Mouse (Mus musculus) heart, postnatal 4 days (tissue): ENCODE measurements around the gene Omg. TPM values are rescaled to one million over a fixed set of nuclear protein-coding genes. Genes with fewer than 3 reads are reported as not detected.
A peak's percentile ranks its signal among the peaks of the same experiment; 100 is the strongest.

Source experiments
- DNase-seq: peaks from one replicate; pipeline ENCODE4 v3.0.0; 2021
- total RNA-seq, 2 experiments: library from RNA; stranded (reverse); gene quantifications; 2 replicates each; pipeline ENCODE4 v1.2.3; 2021

Gene Omg
- total RNA-seq, result not detected

DNA sequence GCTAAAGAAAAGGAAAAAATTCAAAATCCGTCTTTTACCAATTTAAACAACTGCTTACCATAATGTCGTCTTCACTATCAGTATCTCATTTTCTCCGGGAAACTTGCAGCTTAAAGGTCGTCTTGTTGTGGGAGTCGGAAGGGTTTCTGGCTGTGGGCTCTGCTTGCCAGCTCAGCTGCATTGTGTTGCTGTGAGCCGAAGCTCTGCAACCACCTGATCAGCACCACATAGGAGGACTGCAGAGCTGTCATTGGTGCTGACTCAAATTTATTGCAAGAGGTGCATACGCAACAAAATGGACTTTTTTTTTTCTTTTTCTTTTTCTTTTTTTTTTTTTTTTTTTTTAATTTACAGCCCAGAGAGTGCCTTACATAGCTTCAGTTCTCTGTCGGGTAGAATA lies at the start of gene Omg:
Omg (minus strand) TSS at position 240 of the 400 bp plus-strand sequence.
- no peak for DNase-seq

DNA sequence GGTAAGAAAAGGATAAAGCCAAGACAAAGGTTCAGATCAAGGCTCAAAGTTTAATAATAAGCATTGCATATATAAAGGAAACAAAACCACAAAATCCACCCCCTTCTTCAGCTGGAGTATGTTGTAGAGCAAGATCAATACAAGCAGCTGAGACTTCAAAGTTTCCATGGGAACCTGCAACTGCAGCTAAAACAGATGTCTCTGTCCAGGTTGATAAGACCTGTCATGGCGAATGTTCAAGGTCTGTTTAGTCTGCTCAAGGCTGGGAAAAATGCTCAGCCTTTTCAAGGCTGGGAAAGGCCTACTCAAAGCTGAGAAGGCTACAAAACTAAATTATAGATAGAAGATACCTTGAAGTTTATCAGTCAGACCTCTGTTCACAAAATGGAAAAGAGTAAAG lies 48.7 kb upstream of the Omg start:
- DNase-seq, result no peak

DNA sequence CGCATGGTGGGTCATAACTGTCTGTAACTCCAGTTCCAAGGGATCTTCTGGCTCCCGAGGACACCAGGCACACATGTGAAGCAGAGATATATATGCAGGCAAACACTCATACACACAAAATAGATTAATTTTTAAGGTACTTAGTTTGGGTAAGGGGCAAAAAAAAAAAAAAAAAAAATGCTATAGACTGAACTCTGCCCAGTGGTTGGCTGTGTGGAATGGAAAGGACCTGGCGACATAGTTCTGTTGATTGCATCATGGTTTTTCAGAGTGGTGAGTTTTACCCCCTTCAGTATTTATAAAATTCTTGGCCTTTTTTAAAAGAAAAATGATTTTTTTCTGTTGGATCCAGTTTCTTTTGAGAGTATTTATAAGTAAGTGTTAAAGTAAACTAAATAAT lies 32.4 kb upstream of the Omg start:
- DNase-seq, result no peak

GRCm38 (mm10) chr11:79535554-79535953 lies 31.7 kb upstream of the Omg start:
- no peak for DNase-seq

- DNase-seq, result peak; percentile 79
Observed at GRCm38 (mm10) chr11:79533950-79534690, 30.2 kb upstream of the Omg start.

- peak; percentile 15 for DNase-seq
Observed at GRCm38 (mm10) chr11:79533311-79533710, 29.4 kb upstream of the Omg start.

GRCm38 (mm10) chr11:79531485-79531884 lies 27.6 kb upstream of the Omg start:
- no peak for DNase-seq

DNA sequence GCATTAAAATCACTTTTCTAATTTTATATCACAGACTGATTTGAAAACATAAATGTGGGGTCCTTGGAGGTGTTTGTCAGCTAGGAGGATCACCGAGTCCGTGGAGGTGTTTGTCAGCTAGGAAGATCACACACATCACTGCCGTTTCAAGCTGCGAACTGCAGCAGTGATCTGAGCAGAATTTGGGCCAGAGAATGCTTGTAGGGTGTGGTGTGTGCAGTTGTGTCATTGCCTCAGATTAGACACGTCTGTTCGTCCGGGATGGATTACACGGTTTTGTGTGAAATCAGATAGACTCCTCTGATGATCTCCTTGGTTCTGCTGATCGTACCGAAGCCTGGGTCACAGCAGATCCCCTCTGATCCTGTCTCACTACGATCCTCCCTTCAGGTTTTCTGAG lies 26.9 kb upstream of the Omg start:
- no peak for DNase-seq

DNA sequence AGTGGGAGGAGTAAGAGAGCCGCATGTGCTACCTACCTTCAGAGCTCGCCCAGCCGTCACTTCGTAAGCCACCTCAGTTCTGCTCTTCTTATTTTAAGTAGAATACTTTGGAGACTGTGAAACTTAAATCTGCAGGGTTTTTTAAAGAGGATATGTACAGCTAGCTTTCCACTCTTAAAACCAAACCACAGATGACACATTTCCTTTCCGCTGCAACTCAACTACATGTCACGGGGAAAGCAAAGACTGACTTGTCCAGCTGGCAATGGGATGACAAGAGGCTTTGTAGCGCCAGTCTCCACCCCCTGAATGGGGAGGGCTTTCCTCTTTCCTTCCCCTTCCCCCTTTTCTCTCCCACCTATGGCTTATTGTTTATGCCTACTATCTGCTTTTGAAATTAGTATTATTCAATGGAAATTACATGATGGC lies 26.5 kb upstream of the Omg start, which contains the start of the genes Evi2 and Evi2a:
Evi2 (minus strand) TSS at position 257 of the 429 bp plus-strand sequence.
Evi2a (minus strand) TSS at position 277 of the 429 bp plus-strand sequence.
- peak; percentile 35 for DNase-seq

DNA sequence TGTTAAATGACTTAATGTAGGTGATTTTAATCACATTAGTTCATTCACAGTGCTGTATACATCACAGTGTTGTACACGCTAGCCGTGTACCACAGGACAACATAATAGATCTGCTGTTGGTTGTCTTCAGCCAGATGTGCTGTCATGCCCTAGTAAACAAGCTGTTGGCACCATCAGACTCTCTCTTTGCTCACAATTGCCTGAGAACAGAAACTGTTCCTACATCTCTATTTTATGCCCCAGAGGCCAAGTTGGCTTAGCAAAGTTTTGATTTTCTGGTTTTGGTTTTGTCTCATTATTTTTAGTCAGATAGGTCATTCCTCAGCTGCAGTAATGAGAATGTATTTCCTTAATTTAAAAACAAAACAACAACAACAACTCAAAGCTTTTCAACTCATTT lies 25.9 kb upstream of the Omg start:
- DNase-seq, result no peak

DNA sequence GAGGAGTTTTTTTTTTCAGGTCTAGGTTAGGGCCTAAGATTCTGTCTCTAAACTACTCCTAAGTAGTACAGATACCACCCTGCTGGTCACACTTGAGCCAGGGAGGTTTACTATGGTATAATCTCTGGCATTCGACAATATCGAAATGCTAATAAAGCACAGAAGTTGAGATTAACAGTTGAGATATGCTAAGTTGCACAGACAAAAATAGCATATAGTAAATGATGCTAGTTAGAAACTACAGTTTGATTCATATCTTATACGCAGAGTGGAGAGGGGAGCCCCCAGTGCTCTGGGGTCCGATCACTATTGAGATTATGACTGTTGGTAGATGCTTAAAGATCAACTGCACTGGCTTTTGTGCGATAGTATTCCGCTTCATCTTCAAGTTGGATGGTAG lies 25.3 kb upstream of the Omg start:
- DNase-seq, result no peak

DNA sequence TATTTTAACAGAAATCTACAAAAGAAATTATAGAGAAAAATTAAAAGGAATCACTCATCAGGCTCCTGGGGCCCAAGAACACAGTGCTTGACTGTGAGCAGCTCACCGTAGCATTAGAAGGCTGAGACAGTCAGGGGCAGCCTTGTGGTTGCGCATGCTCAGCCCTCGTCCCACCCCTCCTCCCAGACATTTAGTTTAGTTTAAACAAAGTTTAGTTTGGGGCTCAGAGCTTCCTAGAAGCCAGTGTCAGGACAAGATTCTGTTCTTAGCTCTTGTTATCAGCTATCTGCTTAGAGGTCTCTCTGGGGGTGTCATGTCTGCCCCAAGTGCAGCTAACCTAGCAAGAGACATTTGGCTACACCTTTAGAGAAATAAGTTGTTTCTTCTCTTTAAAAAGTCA lies 24.7 kb upstream of the Omg start:
- DNase-seq, result no peak

DNA sequence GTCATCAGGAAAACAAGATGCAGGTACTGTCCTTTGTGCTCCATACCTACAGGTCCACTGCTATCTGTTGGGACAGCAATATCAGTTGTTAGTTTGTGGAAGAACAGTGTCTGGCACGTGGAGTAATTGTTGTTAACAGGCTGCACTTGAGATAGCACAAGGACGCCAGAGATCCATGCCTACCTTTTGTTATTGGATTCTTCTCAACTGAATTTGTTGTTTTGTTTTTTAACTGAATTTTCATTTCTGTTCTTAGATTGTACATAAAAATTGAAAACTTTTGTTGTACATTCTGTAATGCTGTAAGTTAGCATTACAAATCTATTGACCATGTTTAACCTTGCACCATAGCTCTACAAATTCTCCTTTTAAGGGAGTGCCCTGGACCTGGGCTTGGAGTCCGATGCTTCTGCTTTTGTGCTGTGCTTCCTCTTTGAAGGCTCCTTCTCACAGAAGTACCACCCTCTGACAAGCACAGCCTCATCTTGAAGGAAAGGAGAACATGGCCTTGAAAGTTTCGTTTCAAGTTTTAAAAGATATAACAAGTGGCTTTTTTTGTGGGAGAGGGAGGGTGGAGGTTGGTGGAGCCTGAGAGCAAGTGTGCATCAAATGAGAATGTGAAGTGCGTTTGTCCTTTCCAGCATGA lies 24.0 kb upstream of the Omg start:
- DNase-seq, result no peak

DNA sequence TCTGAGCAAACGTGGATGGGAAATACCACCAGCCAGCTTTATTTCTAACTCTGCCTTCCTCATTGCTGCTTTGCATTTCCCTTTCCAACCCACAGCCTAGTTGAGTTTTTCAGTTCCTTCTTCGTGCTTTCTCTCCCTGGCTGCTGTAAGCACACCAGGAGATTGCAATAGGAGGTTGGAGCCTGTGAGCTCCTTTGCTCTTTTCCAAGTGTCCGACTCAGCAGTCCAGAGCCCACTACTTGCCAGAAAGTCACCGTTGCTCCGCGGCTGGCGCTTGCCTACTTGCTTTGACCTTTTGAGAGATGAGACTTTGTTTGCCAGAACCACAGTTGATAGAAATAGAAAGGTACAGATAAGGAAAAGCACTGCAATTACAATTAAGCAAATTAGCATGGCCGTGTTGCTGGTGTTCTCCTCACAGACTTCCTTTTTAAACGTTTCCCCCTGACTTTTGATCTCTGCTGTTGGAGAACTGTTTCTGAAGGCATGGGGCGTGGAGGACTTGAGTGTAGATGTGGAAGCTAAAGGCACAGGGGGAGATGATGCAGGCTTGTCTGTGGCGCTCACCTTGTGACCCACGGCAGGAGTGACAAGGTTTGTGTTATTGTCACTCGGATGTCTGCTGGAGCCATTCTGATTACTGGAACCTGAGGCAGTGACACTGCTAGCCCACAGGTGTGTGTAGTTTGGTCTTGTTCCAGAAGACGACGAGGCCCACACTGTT lies 23.3 kb upstream of the Omg start:
- DNase-seq, result peak; percentile 32

DNA sequence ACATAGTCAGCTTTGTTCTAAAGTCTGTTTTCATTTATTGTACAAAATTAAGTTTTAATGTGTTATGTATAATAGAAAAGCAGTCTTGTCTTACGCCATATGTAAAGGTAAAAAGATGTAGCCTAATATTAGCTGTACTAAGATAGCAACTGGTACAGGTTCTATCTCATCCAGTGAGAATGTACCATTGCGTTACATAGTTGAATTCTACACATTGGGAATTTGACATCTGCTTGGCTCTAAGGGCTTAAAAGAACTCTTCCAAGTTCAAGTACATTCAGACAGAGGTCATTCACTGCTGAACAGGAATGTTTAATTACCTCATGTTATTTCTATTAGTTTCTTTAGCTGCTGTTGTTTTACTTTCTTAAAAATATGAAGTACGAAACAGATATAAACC lies 22.7 kb upstream of the Omg start:
- DNase-seq, result no peak

DNA sequence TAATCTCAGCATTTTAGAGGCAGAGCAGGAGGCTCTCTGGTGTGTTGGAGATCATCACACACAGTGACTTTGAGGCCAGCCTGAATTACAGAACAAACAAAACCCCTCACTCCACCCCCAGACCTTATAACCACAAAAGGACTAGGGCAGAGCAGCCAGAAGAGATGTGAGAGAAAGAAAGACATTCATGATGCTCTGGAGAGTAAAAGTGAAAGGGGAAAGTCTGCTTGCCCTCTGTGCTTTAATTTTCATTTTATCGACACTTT lies 20.4 kb upstream of the Omg start:
- no peak for DNase-seq

DNA sequence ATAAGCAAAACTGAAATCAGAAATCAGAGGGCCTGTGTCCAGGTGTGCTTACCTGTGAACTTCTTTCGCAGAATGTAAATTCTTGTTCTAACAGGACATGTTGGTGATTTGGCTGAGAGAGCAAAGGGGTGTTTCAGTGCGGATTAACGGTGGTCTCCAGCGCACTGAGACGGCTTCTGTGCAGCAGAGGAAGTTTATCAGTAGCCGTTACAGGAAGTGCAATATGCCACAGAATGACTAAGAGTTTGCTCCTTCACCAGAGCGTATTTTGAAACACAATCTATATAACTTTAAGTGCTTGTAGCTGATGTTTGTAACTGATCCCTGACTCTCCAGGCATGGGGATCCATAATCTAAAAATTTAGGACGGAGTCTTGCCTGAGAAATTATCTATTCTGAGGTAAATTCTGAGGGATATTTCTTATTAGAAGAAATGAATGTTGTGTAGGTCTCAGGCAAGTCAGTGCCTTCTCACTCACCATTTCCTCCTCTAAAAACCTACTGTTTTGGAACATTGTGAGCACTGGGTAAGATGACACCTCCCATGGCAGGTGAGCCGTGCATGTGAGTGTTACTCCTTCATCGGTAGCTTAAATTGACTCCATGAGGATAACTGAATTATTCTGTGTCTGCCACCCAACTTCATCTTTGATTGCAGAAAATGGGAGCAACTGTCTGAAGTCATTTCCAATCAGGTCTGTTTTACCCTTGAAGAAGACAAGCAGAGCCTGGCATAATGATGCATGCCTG lies 19.9 kb upstream of the Omg start, which contains the start of gene Evi2b:
Evi2b (minus strand) TSS at position 203 of the 750 bp plus-strand sequence.
- no peak for DNase-seq

DNA sequence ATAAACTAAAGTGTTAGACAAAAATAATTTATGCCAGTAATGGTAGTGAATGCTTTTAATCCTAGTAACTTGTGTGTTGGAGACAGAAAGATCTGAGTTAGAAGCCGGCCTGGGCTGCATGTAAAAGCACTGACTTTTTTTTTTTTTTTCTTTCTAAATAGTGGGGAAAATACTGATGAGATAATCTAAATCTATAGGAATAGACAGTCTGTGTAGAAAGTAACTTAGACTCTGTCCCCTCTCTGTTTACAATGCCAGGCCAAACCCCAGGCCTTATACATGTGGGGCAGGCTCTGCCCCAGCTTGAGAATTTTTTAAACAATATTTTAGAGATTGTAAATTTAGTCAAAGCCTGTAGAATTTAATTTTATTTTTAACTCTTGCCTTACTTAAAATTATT lies 19.1 kb upstream of the Omg start:
- no peak for DNase-seq

- no peak for DNase-seq
Observed at GRCm38 (mm10) chr11:79521930-79522329, 18.0 kb upstream of the Omg start.

DNA sequence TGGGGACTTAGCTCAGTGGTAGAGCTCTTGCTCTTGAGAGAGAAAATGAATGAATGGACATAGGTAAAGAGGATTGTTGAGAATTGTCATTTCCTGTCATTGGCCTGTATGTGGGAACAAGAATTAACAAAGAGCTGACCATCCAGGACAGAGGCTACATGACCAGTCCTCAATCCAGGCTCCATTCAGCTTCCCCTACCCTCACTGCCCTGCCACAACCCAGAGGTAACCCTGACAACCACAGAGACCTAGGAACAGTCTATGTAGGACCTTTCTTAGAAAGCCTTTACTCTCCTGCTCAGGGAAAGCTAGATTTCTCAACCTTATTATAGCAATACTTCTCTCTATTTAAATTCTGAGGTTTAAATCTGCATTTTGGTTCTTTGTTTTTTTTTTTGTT lies 16.9 kb upstream of the Omg start:
- no peak for DNase-seq

DNA sequence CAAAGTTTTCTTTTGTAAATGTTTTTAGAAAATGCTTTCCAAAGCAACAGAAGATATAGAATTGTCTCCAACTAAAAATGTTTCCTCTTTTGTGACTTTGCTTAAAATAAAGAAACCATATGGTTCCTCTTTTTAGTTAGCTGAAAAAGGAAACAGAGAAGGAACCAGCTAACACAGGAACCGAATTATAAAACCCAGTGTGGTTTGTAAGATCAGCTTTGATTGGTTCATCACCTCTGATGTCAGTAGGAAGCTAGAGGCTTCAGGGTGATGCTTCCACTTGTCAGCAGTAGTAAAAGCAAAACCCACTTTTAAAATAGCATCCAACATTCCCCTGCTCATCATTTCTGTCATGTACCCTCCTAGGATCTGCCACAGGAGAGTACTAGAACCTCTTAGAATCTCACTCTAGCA lies 16.0 kb upstream of the Omg start:
- no peak for DNase-seq

GRCm38 (mm10) chr11:79519299-79519698 lies 15.4 kb upstream of the Omg start:
- no peak for DNase-seq

DNA sequence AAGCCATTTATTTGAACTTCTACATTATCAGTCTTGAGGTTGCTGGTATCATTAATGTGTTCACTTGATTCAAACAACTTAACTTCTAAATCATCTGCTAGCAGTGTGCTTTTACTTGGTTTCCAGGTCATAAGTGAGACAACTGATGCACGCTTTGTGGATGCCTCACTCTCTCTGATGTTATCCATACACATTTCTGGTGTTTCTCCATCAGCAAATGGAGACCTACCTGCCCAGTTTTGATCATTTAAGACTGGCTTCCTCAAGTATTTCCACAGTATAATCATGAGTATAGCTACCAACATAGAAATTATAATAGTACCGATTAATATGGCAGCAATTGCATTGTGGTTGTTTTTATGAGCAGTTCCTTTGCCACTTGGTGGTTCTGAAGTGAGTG lies 11.9 kb upstream of the Omg start:
- no peak for DNase-seq
